Mouse (Mus musculus) MEL (cell line): Measurements from ENCODE around the gene Trdmt1. TPM values are rescaled to one million over a fixed set of nuclear protein-coding genes. Genes with fewer than 3 reads are reported as not detected.

Source experiments
- DNase-seq: peaks from one replicate; pipeline ENCODE4 v3.0.0; 2011; ENCODE audit warnings: low read depth, low spot score
- H3K27ac ChIP-seq: 2 replicates; pipeline ENCODE4 v1.5.1; 2012; ENCODE audit warnings: low read depth, mild to moderate bottlenecking, control low read depth, low read length, moderate library complexity; ENCODE audit not compliant: control insufficient read depth
- H3K27me3 ChIP-seq, 2 experiments: fragments of 150-350 bp in 1 of 2; sonication (generic) in 1 of 2; 2 replicates each; pipeline ENCODE4 v1.6.1; 2012; ENCODE audit warnings: low read length in 2 of 2, mild to moderate bottlenecking in 2 of 2, improper control_type of control experiment in 1 of 2, moderate library complexity in 1 of 2; ENCODE audit not compliant: insufficient read depth in 2 of 2, control insufficient read depth in 1 of 2
- H3K36me3 ChIP-seq, 2 experiments: 2 replicates each; pipeline ENCODE4 v1.6.1; 2012 to 2014; ENCODE audit warnings: low read length in 2 of 2, improper control_type of control experiment in 1 of 2, inconsistent platforms in 1 of 2, mild to moderate bottlenecking in 1 of 2; ENCODE audit not compliant: insufficient read depth in 2 of 2, control insufficient read depth in 1 of 2
- H3K4me1 ChIP-seq, 2 experiments: fragments of 150-350 bp in 1 of 2; sonication (generic) in 1 of 2; 2 replicates each; pipeline ENCODE4 v1.6.1; 2012; ENCODE audit warnings: low read length in 2 of 2, improper control_type of control experiment in 1 of 2, mild to moderate bottlenecking in 1 of 2; ENCODE audit not compliant: insufficient read depth in 2 of 2, control insufficient read depth in 1 of 2
- H3K4me3 ChIP-seq, 2 experiments: fragments of 150-350 bp in 1 of 2; sonication (generic) in 1 of 2; 2 replicates each; pipeline ENCODE4 v1.5.1; 2012; ENCODE audit warnings: low read depth in 2 of 2, low read length in 2 of 2, mild to moderate bottlenecking in 2 of 2, moderate library complexity in 2 of 2, control low read depth in 1 of 2, improper control_type of control experiment in 1 of 2; ENCODE audit not compliant: control insufficient read depth in 1 of 2, insufficient read depth in 1 of 2
- H3K79me2 ChIP-seq: 2 replicates; pipeline ENCODE4 v1.6.1; 2012; ENCODE audit warnings: mild to moderate bottlenecking, low read length, moderate library complexity; ENCODE audit not compliant: control insufficient read depth, poor library complexity, insufficient read depth
- H3K9ac ChIP-seq: 2 replicates; pipeline ENCODE4 v1.6.1; 2012; ENCODE audit warnings: low read depth, mild to moderate bottlenecking, control low read depth, low read length, moderate library complexity; ENCODE audit not compliant: control insufficient read depth, poor library complexity, severe bottlenecking
- H3K9me3 ChIP-seq: fragments of 150-350 bp; sonication (generic); replicated peaks from 2 replicates; pipeline ENCODE4 v1.6.1; 2012; ENCODE audit warnings: mild to moderate bottlenecking, low read length, improper control_type of control experiment, moderate library complexity; ENCODE audit not compliant: insufficient read depth
- BHLHE40 ChIP-seq: IDR thresholded peaks from 2 replicates; pipeline ENCODE4 v1.6.1; 2012; ENCODE audit warnings: low read depth, mild to moderate bottlenecking, inconsistent platforms, low read length, improper control_type of control experiment, borderline replicate concordance
- CHD1 ChIP-seq: IDR thresholded peaks from 2 replicates; pipeline ENCODE4 v1.6.1; 2012; ENCODE audit warnings: low read depth, mild to moderate bottlenecking, inconsistent platforms, low read length, improper control_type of control experiment
- CHD2 ChIP-seq: IDR thresholded peaks from 2 replicates; pipeline ENCODE4 v1.6.1; 2011; ENCODE audit warnings: low read length, improper control_type of control experiment
- CTCF ChIP-seq, 3 experiments: IDR thresholded peaks in 2 of 3; conservative IDR thresholded peaks in 1 of 3; 2 replicates each; pipeline ENCODE4 v1.5.1; 2011 to 2012; ENCODE audit warnings: low read length in 3 of 3, low read depth in 2 of 3, mild to moderate bottlenecking in 2 of 3, improper control_type of control experiment in 1 of 3, inconsistent platforms in 1 of 3, mixed read lengths in 1 of 3, moderate library complexity in 1 of 3; ENCODE audit not compliant: control insufficient read depth in 1 of 3, insufficient read depth in 1 of 3, poor library complexity in 1 of 3, severe bottlenecking in 1 of 3
- E2F4 ChIP-seq: IDR thresholded peaks from 2 replicates; pipeline ENCODE4 v1.6.1; 2011; ENCODE audit warnings: low read depth, low read length, improper control_type of control experiment, borderline replicate concordance
- EP300 ChIP-seq, 2 experiments: IDR thresholded peaks; 2 replicates each; pipeline ENCODE4 v1.6.1; 2011; ENCODE audit warnings: improper control_type of control experiment in 2 of 2, low read length in 2 of 2, low read depth in 1 of 2, mild to moderate bottlenecking in 1 of 2
- ETS1 ChIP-seq: IDR thresholded peaks from 2 replicates; pipeline ENCODE4 v1.6.1; 2012; ENCODE audit warnings: low read depth, mild to moderate bottlenecking, inconsistent platforms, low read length, improper control_type of control experiment, moderate library complexity
- GABPA ChIP-seq: IDR thresholded peaks from 2 replicates; pipeline ENCODE4 v1.6.1; 2012; ENCODE audit warnings: low read depth, mild to moderate bottlenecking, inconsistent platforms, low read length, improper control_type of control experiment, moderate library complexity
- MAFK ChIP-seq: IDR thresholded peaks from 2 replicates; pipeline ENCODE4 v1.6.1; 2011; ENCODE audit warnings: low read depth, mild to moderate bottlenecking, low read length, improper control_type of control experiment, borderline replicate concordance
- MEF2A ChIP-seq: IDR thresholded peaks from 2 replicates; pipeline ENCODE4 v1.6.1; 2014; ENCODE audit warnings: low read depth, mild to moderate bottlenecking, inconsistent platforms, low read length, improper control_type of control experiment; ENCODE audit not compliant: poor library complexity, insufficient replicate concordance, severe bottlenecking; ENCODE audit errors: extremely low read depth
- MYB ChIP-seq: IDR thresholded peaks from 2 replicates; pipeline ENCODE4 v1.6.1; 2011; ENCODE audit warnings: mild to moderate bottlenecking, low read depth, low read length, improper control_type of control experiment
- MYC ChIP-seq: IDR thresholded peaks from 2 replicates; pipeline ENCODE4 v1.6.1; 2011; ENCODE audit warnings: low read depth, mild to moderate bottlenecking, low read length, improper control_type of control experiment, moderate library complexity
- POLR2AphosphoS2 ChIP-seq: IDR thresholded peaks from 2 replicates; pipeline ENCODE4 v1.6.1; 2011; ENCODE audit warnings: low read length, improper control_type of control experiment
- POLR2AphosphoS5 ChIP-seq: IDR thresholded peaks from 2 replicates; pipeline ENCODE4 v1.6.1; 2012; ENCODE audit warnings: low read depth, borderline replicate concordance, mild to moderate bottlenecking, inconsistent platforms, low read length, moderate library complexity, mixed read lengths
- RAD21 ChIP-seq: IDR thresholded peaks from 2 replicates; pipeline ENCODE4 v1.6.1; 2011; ENCODE audit warnings: mild to moderate bottlenecking, low read depth, low read length, improper control_type of control experiment
- RCOR1 ChIP-seq: IDR thresholded peaks from 2 replicates; pipeline ENCODE4 v1.6.1; 2012; ENCODE audit warnings: low read depth, mild to moderate bottlenecking, inconsistent platforms, low read length, improper control_type of control experiment
- SMC3 ChIP-seq: IDR thresholded peaks from 2 replicates; pipeline ENCODE4 v1.6.1; 2011; ENCODE audit warnings: low read depth, low read length, improper control_type of control experiment
- TAL1 ChIP-seq: IDR thresholded peaks from 2 replicates; pipeline ENCODE4 v1.6.1; 2012; ENCODE audit warnings: mild to moderate bottlenecking, inconsistent platforms, low read length, moderate library complexity, mixed read lengths
- TBP ChIP-seq: IDR thresholded peaks from 2 replicates; pipeline ENCODE4 v1.8.0; 2011; ENCODE audit warnings: low read depth, low read length, improper control_type of control experiment
- TCF12 ChIP-seq: IDR thresholded peaks from 2 replicates; pipeline ENCODE4 v1.6.1; 2014; ENCODE audit warnings: low read depth, mild to moderate bottlenecking, inconsistent platforms, low read length, improper control_type of control experiment, moderate library complexity
- USF1 ChIP-seq: IDR thresholded peaks from 2 replicates; pipeline ENCODE4 v1.6.1; 2014; ENCODE audit warnings: low read depth, mild to moderate bottlenecking, inconsistent platforms, low read length, improper control_type of control experiment, moderate library complexity
- USF2 ChIP-seq, 2 experiments: IDR thresholded peaks; 2 replicates each; pipeline ENCODE4 v1.6.1; 2011 to 2012; ENCODE audit warnings: improper control_type of control experiment in 2 of 2, low read length in 2 of 2, borderline replicate concordance in 1 of 2, inconsistent platforms in 1 of 2, low read depth in 1 of 2, mild to moderate bottlenecking in 1 of 2; ENCODE audit not compliant: insufficient read depth in 1 of 2
- ZKSCAN1 ChIP-seq: IDR thresholded peaks from 2 replicates; pipeline ENCODE4 v1.6.1; 2012; ENCODE audit warnings: low read depth, mild to moderate bottlenecking, inconsistent platforms, low read length, improper control_type of control experiment, moderate library complexity
- ZNF384 ChIP-seq: IDR thresholded peaks from 2 replicates; pipeline ENCODE4 v1.6.1; 2012; ENCODE audit warnings: low read depth, mild to moderate bottlenecking, inconsistent platforms, low read length, improper control_type of control experiment
- polyA plus RNA-seq, 2 experiments: library from polyadenylated mRNA; stranded (reverse) in 1 of 2; unstranded in 1 of 2; fragments of >175 nt in 1 of 2; fragments of >200 nt in 1 of 2; gene quantifications; 2 replicates each; pipeline versions ENCODE4 v1.2.1 to v1.2.4; 2012; ENCODE audit warnings: low replicate concordance in 2 of 2, low read depth in 1 of 2; ENCODE audit not compliant: insufficient read length in 2 of 2, insufficient read depth in 1 of 2, missing spikeins in 1 of 2
- total RNA-seq: library from RNA; depleted of rRNA; stranded (reverse); fragments of 300-350 nt; gene quantifications from 2 replicates; pipeline ENCODE4 v1.2.3, GENCODE M21; 2012

Trdmt1 gene
- total and polyA plus RNA-seq, 3 experiments = 8.6 to 9.2 TPM; not detected in 1

DNA sequence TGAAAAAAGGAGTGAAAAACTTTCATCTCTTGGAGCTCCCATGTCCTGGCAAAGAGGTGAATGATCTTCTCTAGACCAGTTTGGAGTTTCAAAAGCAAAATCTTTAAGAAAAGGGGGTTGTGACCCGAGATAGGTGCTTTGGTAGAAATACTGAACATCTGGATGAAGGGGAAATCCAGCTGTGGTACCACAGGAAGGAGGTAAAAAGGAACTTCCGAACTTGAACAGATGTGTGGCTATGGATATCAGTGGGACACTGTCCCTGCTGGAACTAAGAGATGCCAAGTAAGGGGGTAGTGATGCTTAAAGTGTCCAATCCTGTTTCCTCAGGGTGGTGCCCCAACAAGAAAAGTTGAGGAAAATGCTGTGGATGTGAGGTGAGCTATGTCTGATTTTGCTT is 25.7 kb upstream of the Trdmt1 start:
- H3K27ac ChIP-seq = no peak overlapping the region
- DNase-seq = no peak
- no peak for TF ChIP-seq ZNF384
- TF ChIP-seq BHLHE40 = no peak
- TF ChIP-seq CTCF (IDR thresholded peaks at IDR 0.05 in 2 of 3, conservative IDR thresholded peaks at IDR 0.05 in 1 of 3; ENCODE audit: control insufficient read depth in 1 of 3, insufficient read depth in 1 of 3, low read depth in 2 of 3, low read length in 3 of 3, poor library complexity in 1 of 3, severe bottlenecking in 1 of 3) = no peak
- no peak for TF ChIP-seq ZKSCAN1
- TF ChIP-seq RCOR1 = no peak
- TF ChIP-seq CHD1 = no peak
- TF ChIP-seq RAD21 = no peak
- no peak for TF ChIP-seq TAL1
- no peak for TF ChIP-seq POLR2AphosphoS2
- TF ChIP-seq E2F4 = no peak
- TF ChIP-seq MYB = no peak
- no peak for TF ChIP-seq USF1
- TF ChIP-seq USF2 (IDR thresholded peaks at IDR 0.05; ENCODE audit: borderline replicate concordance in 1 of 2, insufficient read depth in 1 of 2, low read depth in 1 of 2, low read length in 2 of 2) = no peak
- TF ChIP-seq EP300 (IDR thresholded peaks at IDR 0.05; ENCODE audit: low read depth in 1 of 2, low read length in 2 of 2) = no peak
- TF ChIP-seq MYC = no peak
- no peak for TF ChIP-seq POLR2AphosphoS5
- no peak for TF ChIP-seq CHD2
- no peak for TF ChIP-seq ETS1
- no peak for TF ChIP-seq TCF12
- H3K27me3 ChIP-seq = no peaks in the 10 kb centered on the region
- H3K4me3 ChIP-seq = no peak overlapping the region
- H3K4me1 ChIP-seq = peaks cover 0 to 6% of the 10 kb centered on the region in 2 experiments; a peak in 3 of 4 replicates
- H3K36me3 ChIP-seq = peaks cover 0 to 2% of the 10 kb centered on the region in 2 experiments; a peak in 1 of 4 replicates
- no peak overlapping the region for H3K9ac ChIP-seq
- H3K9me3 ChIP-seq = no peaks in the 10 kb centered on the region
- no peaks in the 10 kb centered on the region for H3K79me2 ChIP-seq

DNA sequence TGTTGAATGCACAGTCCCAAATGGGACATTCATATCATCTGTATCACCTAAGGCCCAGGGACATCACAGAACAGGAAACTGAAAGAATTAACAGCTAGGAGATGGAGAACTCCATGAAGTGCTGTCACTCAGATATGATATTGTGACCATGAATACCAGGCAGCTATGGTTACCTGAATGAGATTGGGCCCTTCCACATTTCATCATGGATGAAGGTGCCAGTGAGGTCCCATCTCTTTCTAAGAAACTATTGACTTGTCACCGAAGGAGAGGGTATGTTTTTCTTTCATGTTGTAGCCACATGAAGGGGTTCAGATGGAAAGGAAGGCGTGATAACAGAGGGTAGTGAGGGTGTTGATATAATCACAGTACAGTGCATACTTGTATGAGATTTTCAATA is 15.9 kb upstream of the Trdmt1 start:
- no peaks in the 10 kb centered on the region for H3K9me3 ChIP-seq
- no peak overlapping the region for H3K27ac ChIP-seq
- H3K79me2 ChIP-seq = no peaks in the 10 kb centered on the region
- H3K9ac ChIP-seq = no peak overlapping the region
- TF ChIP-seq MAFK (no peak), MEF2A (no peak), CHD1 (no peak), MYB (no peak), USF1 (no peak), E2F4 (no peak), TBP (no peak), ETS1 (no peak), SMC3 (no peak), GABPA (no peak), EP300 (IDR thresholded peaks at IDR 0.05; ENCODE audit: low read depth in 1 of 2, low read length in 2 of 2) (no peak), RAD21 (no peak), USF2 (IDR thresholded peaks at IDR 0.05; ENCODE audit: borderline replicate concordance in 1 of 2, insufficient read depth in 1 of 2, low read depth in 1 of 2, low read length in 2 of 2) (no peak)
- TF ChIP-seq, all 39 proteins: peak for 0
- H3K36me3 ChIP-seq = peaks cover 0 to 10% of the 10 kb centered on the region in 2 experiments; a peak in 2 of 4 replicates
- H3K4me3 ChIP-seq = no peak overlapping the region
- H3K4me1 ChIP-seq = peaks cover 0 to 7% of the 10 kb centered on the region in 2 experiments; a peak in 2 of 4 replicates
- H3K27me3 ChIP-seq = peaks cover 2 to 3% of the 10 kb centered on the region in 2 experiments
- no peak for DNase-seq
